Mouse (Mus musculus) CD4-positive, CD25-positive, alpha-beta regulatory T cell, adult 4 months (primary cell): ENCODE results near the gene Pdia6. TPM values are rescaled to one million over a fixed set of nuclear protein-coding genes. Genes with fewer than 3 reads are reported as not detected.

Experiments
- polyA plus RNA-seq, 2 experiments: library from polyadenylated mRNA; unstranded; fragments of 100-300 nt; shearing (Covaris generic); gene quantifications; one replicate each; pipeline ENCODE4 v1.2.1; 2017

The Pdia6 gene
- polyA plus RNA-seq, 2 experiments from 2014 or later, result 165 to 229 TPM

Other genes with a start within 250 kb of the Pdia6 start
- under 1 TPM in 1 of 2 experiments, not detected in 1; 0.08 TPM for gene Kcnf1, start 89.7 kb upstream of the Pdia6 start, polyA plus RNA-seq
- not detected for gene Atp6v1c2, start 62.8 kb downstream of the Pdia6 start, polyA plus RNA-seq
- 10 to 100 TPM; 29.4 to 39.4 TPM for gene Nol10, start 81.9 kb downstream of the Pdia6 start, polyA plus RNA-seq